In the genomic region with DNA sequence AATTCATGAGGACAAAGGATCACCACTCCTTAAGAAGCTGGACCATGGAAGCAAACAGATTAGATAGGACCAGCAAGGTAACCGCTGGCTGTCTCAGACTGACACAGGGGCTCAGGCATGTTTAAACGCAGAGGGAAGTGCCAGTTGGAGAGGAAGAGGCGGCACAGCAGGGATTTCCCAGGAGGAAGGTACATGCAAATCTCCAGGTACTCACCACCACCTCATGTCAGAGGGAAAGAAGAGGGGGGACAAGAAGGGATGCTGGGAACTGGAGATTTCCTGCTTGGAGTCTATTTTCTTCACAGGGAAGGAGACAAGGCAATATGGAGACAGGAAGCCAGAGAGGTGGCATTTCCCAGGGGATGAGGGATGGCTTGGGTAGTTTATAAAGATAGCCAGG, we compare ENCODE assay signal across 25 mouse cellular contexts. TPM values are rescaled to one million over a fixed set of nuclear protein-coding genes. Genes with fewer than 3 reads are reported as not detected.
DNase-seq lines count a peak whose midpoint lies in the region; ATAC-seq and TF ChIP-seq lines count a peak whose summit lies in the region.
"Had no signal": no experiment of that assay in that cellular context is flagged by ENCODE, and none has a peak within 500 bp of the region (broad histone marks: within the 10 kb centered on the region; RNA-seq: fewer than 3 reads in every experiment).

No protein-coding gene starts in this region.

- peak; percentile 57 for TF ChIP-seq POLR2A in CH12.LX (IDR thresholded peaks at IDR 0.05; ENCODE audit: low read depth, low read length)

- H3K27me3 ChIP-seq in intestine, embryonic 15.5 days (replicated peaks) = no peaks in the 10 kb centered on the region
- no peaks in the 10 kb centered on the region for H3K27me3 ChIP-seq in intestine, postnatal 0 days (replicated peaks; ENCODE audit: control insufficient read depth, insufficient read depth, low read length)
- H3K27me3 ChIP-seq in CH12.LX (replicated peaks) (no peaks in the 10 kb centered on the region), E14TG2a.4 (ENCODE audit: insufficient read depth, low read length) (peaks cover 5% of the 10 kb centered on the region; the same call in 1 of the 2 replicates)
- no peaks in the 10 kb centered on the region for H3K27me3 ChIP-seq in limb, embryonic 10.5 days (ENCODE audit: low read depth, poor library complexity, severe bottlenecking)
- H3K27me3 ChIP-seq: embryonic facial prominence, embryonic 12.5 days; forebrain, embryonic 12.5 days; Patski had no signal

- no peak overlapping the region for H3K4me3 ChIP-seq in intestine, embryonic 15.5 days (replicated peaks)
- H3K4me3 ChIP-seq in intestine, postnatal 0 days (ENCODE audit: low read depth, low read length) = no peak overlapping the region
- H3K4me3 ChIP-seq in CH12.LX (replicated peaks in 1 of 3; ENCODE audit: low read depth in 2 of 3, low read length in 2 of 3, poor library complexity in 1 of 3) (peak overlapping the region in 1 of 3 experiments; percentile 49), E14TG2a.4 (replicated peaks; ENCODE audit: low read length) (0 out of 2 replicates have a peak overlapping the region, but pooled peaks have one; percentile 4)
- H3K4me3 ChIP-seq in limb, embryonic 10.5 days = no peak overlapping the region
- H3K4me3 ChIP-seq: embryonic facial prominence, embryonic 10.5 days; embryonic facial prominence, embryonic 12.5 days; forebrain, embryonic 12.5 days had no signal

- dilution Hi-C loops in CH12.LX (cut with MboI; ENCODE audit: extremely low pct_ligation_motif_present, extremely low pct_unique_long_range_greater_than_20kb, low sequenced_read_pairs) = no loop called here

- 34% methylated on average over 3 of the region's 3 CpGs for WGBS in intestine, embryonic 15.5 days
- WGBS in intestine, postnatal 0 days = 32% methylated on average over 3 of the region's 3 CpGs
- WGBS in limb, embryonic 10.5 days = 45% methylated on average over 3 of the region's 3 CpGs

- in situ Hi-C loops in CH12.LX (cut with MboI; ENCODE audit: low pct_ligation_motif_present, low pct_unique_long_range_greater_than_20kb, low sequenced_read_pairs) = loop anchor here (5.0 kb wide), 1 partner anchor 34 kb away; no protein-coding TSS in a partner anchor

- H3K27ac ChIP-seq in intestine, embryonic 15.5 days = peak overlapping the region; percentile 68
- no peak overlapping the region for H3K27ac ChIP-seq in intestine, postnatal 0 days (ENCODE audit: low read depth, low read length)
- H3K27ac ChIP-seq in CH12.LX (ENCODE audit: insufficient read depth, low read depth) = peak overlapping the region; percentile 95
- H3K27ac ChIP-seq in limb, embryonic 10.5 days = peak overlapping the region; percentile 36; the same call in 1 of the 2 replicates
- H3K27ac ChIP-seq: embryonic facial prominence, embryonic 10.5 days; embryonic facial prominence, embryonic 12.5 days; forebrain, embryonic 12.5 days had no signal

- no peak for TF ChIP-seq CTCF in intestine, postnatal 0 days (IDR thresholded peaks at IDR 0.05; ENCODE audit: low read depth)
- TF ChIP-seq CTCF in CH12.LX (conservative IDR thresholded peaks at IDR 0.05 in 1 of 2, IDR thresholded peaks at IDR 0.05 in 1 of 2; ENCODE audit: low read depth in 2 of 2, low read length in 2 of 2) (no peak), E14TG2a.4 (conservative IDR thresholded peaks at IDR 0.05; ENCODE audit: low read length) (no peak)

- peak; percentile 70 for TF ChIP-seq EP300 in CH12.LX (IDR thresholded peaks at IDR 0.05; ENCODE audit: low read length)

- H3K36me3 ChIP-seq in intestine, embryonic 15.5 days = no peaks in the 10 kb centered on the region
- no peaks in the 10 kb centered on the region for H3K36me3 ChIP-seq in intestine, postnatal 0 days (ENCODE audit: control insufficient read depth, insufficient read depth)
- H3K36me3 ChIP-seq in CH12.LX (replicated peaks in 1 of 2; ENCODE audit: control insufficient read depth in 1 of 2, insufficient read depth in 1 of 2, low read length in 1 of 2) = peaks cover 0 to 15% of the 10 kb centered on the region in 2 experiments
- peaks cover 8% of the 10 kb centered on the region; the same call in 1 of the 2 replicates for H3K36me3 ChIP-seq in E14TG2a.4 (ENCODE audit: insufficient read depth, low read length)
- no peaks in the 10 kb centered on the region for H3K36me3 ChIP-seq in limb, embryonic 10.5 days
- H3K36me3 ChIP-seq: embryonic facial prominence, embryonic 10.5 days; embryonic facial prominence, embryonic 12.5 days; forebrain, embryonic 12.5 days; G1E had no signal

- DNase-seq in CH12.LX (ENCODE audit: extremely low read depth) = peak; percentile 53
- no peak for DNase-seq in limb, embryonic 10.5 days (ENCODE audit: low spot score)
- DNase-seq in thymus, postnatal 25 days = no peak
- DNase-seq in spleen, adult 18-20 months = no peak
- DNase-seq in B cell, adult 2 months = no peak
- DNase-seq: adrenal gland, adult 8-10 months; adrenal gland, postnatal 14 days; adrenal gland, postnatal 36 days; cerebellum, adult 11-12 months; cerebellum, adult 2 months; cerebellum, adult 9-10 months; cerebellum, postnatal 10 days; cerebellum, postnatal 25 days had no signal

- peak overlapping the region; percentile 17 for H3K4me2 ChIP-seq in intestine, embryonic 15.5 days (replicated peaks)
- no peak overlapping the region for H3K4me2 ChIP-seq in intestine, postnatal 0 days (replicated peaks; ENCODE audit: low read depth)
- peak overlapping the region; percentile 45 for H3K4me2 ChIP-seq in CH12.LX (ENCODE audit: insufficient read depth, low read depth, poor library complexity, severe bottlenecking)
- H3K4me2 ChIP-seq: embryonic facial prominence, embryonic 12.5 days; forebrain, embryonic 12.5 days had no signal

- H3K9ac ChIP-seq in intestine, embryonic 15.5 days = 0 out of 2 replicates have a peak overlapping the region, but pooled peaks have one; percentile 3
- H3K9ac ChIP-seq in intestine, postnatal 0 days (ENCODE audit: low read depth, low read length) = no peak overlapping the region
- no peak overlapping the region for H3K9ac ChIP-seq in CH12.LX (ENCODE audit: insufficient read depth, low read depth)
- H3K9ac ChIP-seq: embryonic facial prominence, embryonic 12.5 days; forebrain, embryonic 12.5 days had no signal

- H3K9me3 ChIP-seq in intestine, embryonic 15.5 days = no peaks in the 10 kb centered on the region
- no peaks in the 10 kb centered on the region for H3K9me3 ChIP-seq in intestine, postnatal 0 days (ENCODE audit: control insufficient read depth)
- H3K9me3 ChIP-seq in CH12.LX (replicated peaks; ENCODE audit: low read length) = no peaks in the 10 kb centered on the region
- peaks cover 7% of the 10 kb centered on the region; the same call in 1 of the 2 replicates for H3K9me3 ChIP-seq in E14TG2a.4 (ENCODE audit: low read length)
- no peaks in the 10 kb centered on the region for H3K9me3 ChIP-seq in limb, embryonic 10.5 days (replicated peaks)
- H3K9me3 ChIP-seq: embryonic facial prominence, embryonic 10.5 days; embryonic facial prominence, embryonic 12.5 days; forebrain, embryonic 12.5 days; G1E had no signal

- ATAC-seq in intestine, embryonic 15.5 days = no peak
- no peak for ATAC-seq in intestine, postnatal 0 days
- ATAC-seq: activated CD4-positive, CD25-positive, alpha-beta regulatory T cell, adult 4 months; CD4-positive, CD25-positive, alpha-beta regulatory T cell, adult 4 months; forebrain, embryonic 14.5 days; forebrain, embryonic 16.5 days; Patski had no signal

- TF ChIP-seq RAD21 in CH12.LX (IDR thresholded peaks at IDR 0.05; ENCODE audit: low read depth, low read length) = no peak

- H3K79me2 ChIP-seq in CH12.LX (replicated peaks; ENCODE audit: control insufficient read depth, extremely low read depth, insufficient read depth, poor library complexity, severe bottlenecking) = no peaks in the 10 kb centered on the region

- H3K4me1 ChIP-seq in intestine, embryonic 15.5 days (replicated peaks) = peaks cover 18% of the 10 kb centered on the region
- H3K4me1 ChIP-seq in intestine, postnatal 0 days (replicated peaks; ENCODE audit: control insufficient read depth, insufficient read depth, low read length) = peaks cover 10% of the 10 kb centered on the region; the same call in 1 of the 2 replicates
- peaks cover 43 to 63% of the 10 kb centered on the region in 2 experiments for H3K4me1 ChIP-seq in CH12.LX (ENCODE audit: control insufficient read depth in 1 of 2, insufficient read depth in 2 of 2)
- H3K4me1 ChIP-seq in E14TG2a.4 (replicated peaks; ENCODE audit: low read depth, low read length) = peaks cover 39% of the 10 kb centered on the region
- H3K4me1 ChIP-seq in limb, embryonic 10.5 days = peaks cover 36% of the 10 kb centered on the region
- H3K4me1 ChIP-seq: forebrain, embryonic 12.5 days had no signal

TF ChIP-seq in CH12.LX, 34 proteins besides CTCF, POLR2A, EP300 and RAD21:
- TF ChIP-seq IRF4 (IDR thresholded peaks at IDR 0.05; ENCODE audit: low read depth, low read length) (no peak; the same call in 1 of the 2 replicates), SMC3 (IDR thresholded peaks at IDR 0.05; ENCODE audit: low read depth, low read length) (no peak), MEF2A (IDR thresholded peaks at IDR 0.05; ENCODE audit: borderline replicate concordance, low read depth, low read length) (0 out of 2 replicates have a peak, but pooled peaks have one; percentile 29), CHD1 (IDR thresholded peaks at IDR 0.05; ENCODE audit: low read depth, low read length) (0 out of 2 replicates have a peak, but pooled peaks have one; percentile 46), BHLHE40 (IDR thresholded peaks at IDR 0.05; ENCODE audit: low read depth, low read length) (no peak; the same call in 1 of the 2 replicates), ELF1 (IDR thresholded peaks at IDR 0.05; ENCODE audit: low read depth, low read length) (peak; percentile 56), MYC (IDR thresholded peaks at IDR 0.05; ENCODE audit: low read depth, low read length) (0 out of 2 replicates have a peak, but pooled peaks have one; percentile 23), CHD2 (IDR thresholded peaks at IDR 0.05; ENCODE audit: low read length) (no peak), TBP (conservative IDR thresholded peaks at IDR 0.05; ENCODE audit: low read depth, low read length) (0 out of 2 replicates have a peak, but pooled peaks have one; percentile 23), MAX (IDR thresholded peaks at IDR 0.05; ENCODE audit: low read length) (0 out of 2 replicates have a peak, but pooled peaks have one; percentile 23), RCOR1 (conservative IDR thresholded peaks at IDR 0.05; ENCODE audit: low read depth, low read length) (0 out of 2 replicates have a peak, but pooled peaks have one; percentile 33), ETS1 (conservative IDR thresholded peaks at IDR 0.05; ENCODE audit: low read depth, low read length) (peak; percentile 50), TCF12 (IDR thresholded peaks at IDR 0.05; ENCODE audit: low read depth, low read length) (peak; percentile 30; the same call in 1 of the 2 replicates)
TF ChIP-seq in CH12.LX: peak in this region for 9.

RNA-seq across cellular contexts. Expression of gene Mab21l3, which starts 20.2 kb away (rescaled TPM):
- polyA plus RNA-seq in intestine, embryonic 15.5 days (2015; fragmentation: Nextera tagmentation; extraction: Ambion mirVana) = 5.8 and 6.4 TPM in 2 replicates
- polyA plus RNA-seq in intestine, postnatal 0 days (2015; fragmentation: Nextera tagmentation; extraction: Ambion mirVana) = 0.16 and 0.17 TPM in 2 replicates
- total RNA-seq in CH12.LX (2012; rRNA removed) (2.0 and 2.8 TPM in 2 replicates), CH12.LX (2014; rRNA removed) (3.4 and 3.5 TPM in 2 replicates)
- polyA plus RNA-seq in CH12.LX (2012; ENCODE audit: insufficient read length, low read depth) = 1.9 and 2.1 TPM in 2 replicates
- polyA plus RNA-seq in limb, embryonic 10.5 days (2016; fragmentation: Nextera tagmentation; extraction: Ambion mirVana) = 0.31 and 1.0 TPM in 2 replicates
- polyA plus RNA-seq: activated CD4-positive, CD25-positive, alpha-beta regulatory T cell, adult 4 months; CD4-positive, CD25-positive, alpha-beta regulatory T cell, adult 4 months; G1E had no signal
